Mouse (Mus musculus) left cerebral cortex, adult 6 months (tissue): ENCODE results near the gene BC025920. TPM values are rescaled to one million over a fixed set of nuclear protein-coding genes. Genes with fewer than 3 reads are reported as not detected.

Experiments used
- long read RNA-seq, 2 experiments: library from polyadenylated mRNA; unstranded; transcript quantifications; one replicate each; pipeline ENCODE4 v2.0.0; 2019 to 2020
- polyA plus RNA-seq: library from polyadenylated mRNA; unstranded; fragments of <200 nt; fragmentation: Nextera tagmentation; gene quantifications from 2 replicates; pipeline ENCODE4 v1.2.3, GENCODE M21; 2021

The BC025920 gene
- polyA plus RNA-seq = 0.35 and 0.51 TPM in 2 replicates
- long read RNA-seq, experiment 1, transcript BC025920-201 (1 exons, 2,785 nt) = major isoform, 5 of 12 reads
- long read RNA-seq, experiment 1, partial matches to known transcripts = 0 of 12 reads
- long read RNA-seq, experiment 1, other reads (novel, unspliced or antisense) = 3 of 12 reads
- long read RNA-seq, experiment 2, partial matches to known transcripts = 0 of 3 reads
- long read RNA-seq, experiment 2, other reads (novel, unspliced or antisense) = 1 of 3 reads

DNA sequence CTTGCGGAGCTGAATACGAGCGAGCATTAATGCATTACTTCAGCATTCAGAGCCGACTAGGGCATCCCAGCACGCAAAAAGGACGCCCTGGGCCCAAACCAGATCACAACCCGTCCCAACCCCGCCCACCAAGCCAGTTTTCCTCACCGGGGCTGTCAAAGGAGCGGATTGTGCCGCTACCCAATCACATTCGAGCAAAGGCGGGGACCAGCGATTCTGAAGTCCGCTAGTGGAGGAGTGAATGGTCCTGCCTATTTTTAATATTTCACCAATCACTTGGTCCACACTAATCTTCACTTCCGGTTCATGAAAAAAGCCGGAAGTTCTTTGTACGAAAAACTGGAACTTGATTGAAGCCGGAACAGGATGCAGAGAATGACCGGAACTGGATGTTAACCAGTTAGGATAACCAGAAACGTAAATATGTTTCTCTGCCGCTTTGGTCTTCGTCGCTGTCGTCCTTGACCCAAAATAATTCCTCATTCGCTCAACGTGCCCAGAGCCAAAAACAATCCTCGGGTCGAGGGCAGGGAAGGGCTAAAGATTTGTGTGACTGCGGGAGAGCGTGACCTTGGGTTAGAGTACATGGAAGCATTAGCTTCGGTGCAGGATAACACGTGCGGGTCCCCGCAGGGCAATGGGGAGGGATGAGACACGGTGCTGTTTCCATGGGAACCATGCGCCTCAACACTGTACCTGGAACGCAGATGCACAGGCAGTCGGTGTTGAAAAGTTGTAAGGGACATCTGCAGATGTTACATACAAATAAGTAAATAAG, at the start of gene BC025920:
BC025920 (plus strand) TSS at position 297 of the 778 bp plus-strand sequence.

DNA sequence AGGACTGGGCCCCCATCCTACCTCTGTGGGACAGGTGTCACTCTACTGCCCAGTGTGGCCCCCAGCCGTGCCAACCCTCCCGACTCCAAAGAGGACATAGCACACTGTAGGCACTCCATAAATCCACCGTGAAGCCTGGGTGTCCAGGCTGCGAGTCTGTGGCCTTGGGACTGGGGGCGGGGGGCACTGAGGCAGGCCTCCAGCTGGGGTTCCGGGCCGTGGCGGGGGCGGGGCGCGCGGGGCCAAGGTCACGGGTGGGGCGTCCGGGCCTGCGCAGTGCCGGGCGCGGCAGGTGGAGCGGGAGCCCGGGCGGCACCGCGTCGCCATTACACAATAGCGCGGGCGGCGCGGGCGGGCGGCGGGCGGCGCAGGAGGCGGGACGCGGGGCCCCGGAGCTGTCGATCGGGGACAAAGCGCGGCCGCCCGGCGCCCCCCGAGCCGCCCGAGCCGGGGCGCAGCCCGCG, 46.9 kb upstream of the BC025920 start, which contains the start of gene Aes:
Aes (plus strand) TSS at position 326 of the 464 bp plus-strand sequence.

DNA sequence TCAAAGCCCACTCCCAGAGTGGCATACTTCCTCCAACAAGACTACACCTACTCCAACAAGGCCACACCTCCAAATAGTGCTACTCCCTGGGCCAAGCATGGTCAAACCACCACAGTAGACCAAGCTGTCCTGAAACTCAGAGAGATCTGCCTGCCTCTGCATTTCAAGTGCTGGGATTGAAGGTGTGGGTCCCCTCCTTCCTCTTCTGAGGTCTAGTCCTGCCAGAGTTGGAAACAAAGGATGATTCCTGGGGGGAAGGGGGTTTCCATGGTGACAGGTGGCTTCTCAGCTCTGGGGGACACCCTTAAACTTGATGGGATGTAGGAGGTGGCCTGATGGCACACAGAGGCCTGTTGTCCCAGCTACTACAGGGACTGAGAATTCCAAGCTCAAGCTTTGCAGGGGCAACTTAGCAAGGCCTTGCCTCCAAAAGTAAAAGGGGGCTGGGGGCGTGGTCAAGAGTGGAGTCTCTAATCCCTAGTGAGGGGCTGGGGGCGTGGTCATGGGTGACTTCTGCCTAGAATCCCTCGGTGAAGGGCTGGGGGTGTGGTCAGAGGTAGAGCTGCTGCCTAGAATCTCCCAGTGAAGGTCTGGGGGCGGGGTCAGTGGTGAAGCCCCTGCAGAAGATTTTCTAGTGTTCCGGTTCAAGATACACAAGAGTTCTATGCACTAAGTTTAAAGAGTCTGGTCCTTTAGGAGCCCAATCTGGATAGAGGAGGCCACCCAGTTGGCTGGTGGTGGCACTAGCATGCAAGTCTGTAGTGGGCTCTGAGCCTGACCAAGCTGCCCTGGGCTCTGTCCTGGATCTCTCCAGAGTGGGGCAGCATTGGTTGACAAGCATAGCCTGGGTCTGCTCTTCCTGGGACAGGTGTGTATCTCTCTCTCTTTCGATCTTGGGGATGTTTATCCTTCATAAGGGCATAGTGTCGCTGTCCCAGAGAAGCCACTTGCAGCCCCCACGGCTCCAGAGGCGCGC, 31.7 kb upstream of the BC025920 start, which contains the start of gene Tle2:
Tle2 (plus strand) TSS at position 481 of the 976 bp plus-strand sequence.

DNA sequence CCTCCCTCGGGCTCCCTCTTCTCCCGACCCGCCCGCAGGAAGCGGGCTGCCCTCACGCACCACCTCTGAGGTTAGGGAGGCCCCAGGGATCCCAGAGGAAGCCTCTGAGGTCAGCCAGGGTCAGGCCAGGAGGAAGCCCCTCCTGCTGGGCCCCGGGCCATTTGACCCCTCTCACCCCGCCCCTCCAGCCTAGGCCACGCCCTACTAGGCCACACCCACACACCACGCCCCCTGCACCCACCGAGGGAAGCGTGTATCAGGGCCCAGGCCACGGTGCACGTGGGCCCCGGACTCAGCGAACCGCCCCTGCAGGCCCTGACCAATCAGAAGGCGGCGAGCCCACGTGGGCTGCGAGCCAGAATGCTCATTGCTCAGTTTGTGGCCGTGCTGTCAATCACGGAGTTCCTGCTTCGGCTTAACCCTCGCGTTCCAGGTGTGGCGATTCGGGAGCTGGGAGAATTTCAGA, 5.3 kb upstream of the BC025920 start, which contains the start of gene Tle6:
Tle6 (minus strand) TSS at position 336 of the 466 bp plus-strand sequence.

DNA sequence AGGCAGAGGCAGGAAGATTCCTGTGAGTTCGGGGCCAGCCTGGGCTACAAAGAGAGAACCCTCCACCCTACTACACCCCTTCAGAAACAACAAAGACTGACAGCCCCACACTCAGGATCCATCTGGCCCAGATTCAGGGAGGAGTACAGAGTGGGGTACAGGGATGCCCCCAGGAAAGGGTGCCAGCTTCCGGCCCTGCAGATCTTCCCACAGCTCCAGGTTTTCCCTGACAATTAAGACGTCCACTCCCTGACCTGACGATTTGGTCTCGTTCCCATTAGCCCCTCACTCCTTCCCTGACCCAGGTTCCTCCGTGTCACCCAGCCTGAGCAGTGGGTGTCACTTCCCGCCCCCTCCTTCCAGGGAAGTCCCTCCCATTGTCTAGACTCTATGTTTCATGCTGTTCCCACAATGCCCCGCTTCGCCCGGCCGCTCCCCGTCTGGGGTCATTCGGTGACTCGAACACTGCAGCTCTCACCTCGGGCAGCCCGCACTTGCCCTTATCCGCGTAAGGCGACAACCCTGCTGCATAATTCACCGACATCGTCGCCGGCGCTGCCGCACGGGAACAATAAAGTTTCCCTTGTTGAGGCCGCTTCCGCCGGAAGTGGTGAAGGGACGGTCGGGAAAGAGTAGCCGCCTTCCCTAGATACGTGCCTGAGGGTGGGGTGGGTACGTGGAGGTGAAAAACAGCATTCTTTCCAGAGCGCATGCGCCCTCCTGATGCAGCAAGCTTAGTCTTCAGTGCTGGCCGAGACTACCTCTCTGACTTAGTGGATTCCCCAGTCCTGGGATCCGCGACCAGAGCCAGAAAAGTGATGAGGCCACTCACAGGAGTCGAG, 21.1 kb downstream of the BC025920 start, which contains the start of gene Sirt6:
Sirt6 (minus strand) TSS at position 804 of the 842 bp plus-strand sequence.

DNA sequence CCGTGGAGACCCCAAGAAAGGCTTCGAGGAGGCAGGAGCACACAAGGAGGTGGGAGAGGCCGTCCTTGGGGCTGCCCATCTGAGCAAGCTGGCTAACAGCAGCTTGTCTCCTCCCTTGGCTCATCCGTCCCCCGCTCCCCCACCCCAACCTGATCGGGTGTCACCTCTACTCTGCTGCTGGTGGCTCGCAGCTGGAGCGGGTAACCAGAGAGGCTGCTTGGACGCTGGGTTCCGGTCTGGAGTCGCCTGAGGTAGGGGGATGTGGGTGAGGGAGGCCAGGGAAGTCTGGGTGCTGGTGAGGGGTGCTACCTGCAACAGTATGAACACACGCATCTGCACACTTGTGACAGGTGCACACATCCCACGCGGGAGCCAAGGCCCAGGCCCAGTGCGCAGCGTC, 22.3 kb downstream of the BC025920 start, which contains the start of gene Ankrd24:
Ankrd24 (plus strand) TSS at position 151 of the 400 bp plus-strand sequence.

DNA sequence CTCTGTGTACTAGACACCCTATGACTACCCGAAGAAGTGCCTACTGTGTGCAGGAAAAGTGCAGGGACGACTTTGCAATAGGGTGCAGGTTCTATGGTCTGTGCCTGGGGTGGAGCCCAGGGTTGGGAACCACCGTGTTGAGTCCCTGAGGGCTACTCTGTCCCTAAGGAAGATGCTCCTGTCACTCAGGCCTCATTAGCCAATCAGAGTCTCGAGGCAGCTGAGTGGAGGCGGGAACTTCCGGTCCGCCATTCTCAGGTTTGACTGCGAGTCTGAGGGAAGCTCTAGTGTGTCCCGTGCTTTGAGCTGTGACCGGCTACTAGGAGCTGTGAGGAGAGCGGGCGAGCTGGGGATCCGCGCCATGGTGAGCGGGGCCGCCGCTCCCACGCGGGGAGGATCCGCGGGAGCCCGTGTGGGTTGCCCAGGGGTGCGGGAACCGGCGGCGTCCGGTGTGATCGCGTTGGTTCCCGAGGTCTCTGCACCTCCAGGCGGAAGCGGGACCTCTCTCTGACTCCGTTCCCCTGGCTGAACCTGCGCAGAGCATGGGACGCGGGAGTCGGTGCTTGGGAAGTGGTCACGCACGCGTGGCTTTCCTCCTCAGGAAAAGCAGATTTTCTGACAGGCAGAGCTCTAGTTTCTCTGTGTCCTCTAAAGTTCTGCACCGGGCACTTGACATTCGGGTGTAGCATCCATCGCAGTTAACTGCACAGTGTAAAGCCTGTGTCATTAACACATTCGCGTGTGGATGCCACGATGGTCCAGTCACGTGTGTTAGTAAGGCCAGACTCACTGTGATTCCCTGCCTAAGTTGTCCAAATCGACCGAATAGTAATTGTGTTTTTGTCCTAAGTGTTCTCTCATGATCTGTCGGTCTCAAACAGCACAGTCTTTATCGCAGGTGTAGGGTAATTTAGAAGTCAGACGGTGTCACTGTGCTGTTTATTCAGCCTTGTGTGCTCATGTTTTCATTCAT, 43.0 kb downstream of the BC025920 start, which contains the start of gene Gm10778:
Gm10778 (plus strand) TSS at position 257 of the 973 bp plus-strand sequence.

Other genes with a start within 250 kb of the BC025920 start
- gene Mfsd12, start 248.8 kb upstream of the BC025920 start, polyA plus RNA-seq = 11.3 and 14.9 TPM in 2 replicates
- gene 4930404N11Rik, start 240.5 kb upstream of the BC025920 start, polyA plus RNA-seq = 0.19 and 0.63 TPM in 2 replicates
- 50.1 and 52.0 TPM in 2 replicates for gene Fzr1, start 227.8 kb upstream of the BC025920 start, polyA plus RNA-seq
- gene Dohh, start 221.8 kb upstream of the BC025920 start, polyA plus RNA-seq = 160 and 212 TPM in 2 replicates
- 2.5 and 3.2 TPM in 2 replicates for gene Gm48551, start 221.8 kb upstream of the BC025920 start, polyA plus RNA-seq
- gene Gm48552, start 217.3 kb upstream of the BC025920 start, polyA plus RNA-seq = 0.80 and 2.4 TPM in 2 replicates
- 1.6 and 2.1 TPM in 2 replicates for gene Smim24, start 213.2 kb upstream of the BC025920 start, polyA plus RNA-seq
- 21.8 and 30.9 TPM in 2 replicates for gene Nfic, start 150.6 kb upstream of the BC025920 start, polyA plus RNA-seq
- gene Celf5, start 123.6 kb upstream of the BC025920 start, polyA plus RNA-seq = 38.3 and 133 TPM in 2 replicates
- 34.1 and 44.3 TPM in 2 replicates for gene Ncln, start 109.9 kb upstream of the BC025920 start, polyA plus RNA-seq
- gene S1pr4, start 106.1 kb upstream of the BC025920 start, polyA plus RNA-seq = 0.67 and 0.71 TPM in 2 replicates
- 2.4 and 4.3 TPM in 2 replicates for gene Gna15, start 82.0 kb upstream of the BC025920 start, polyA plus RNA-seq
- 63.0 and 113 TPM in 2 replicates for gene Gna11, start 61.1 kb upstream of the BC025920 start, polyA plus RNA-seq
- gene Aes, start 46.8 kb upstream of the BC025920 start, polyA plus RNA-seq = 171 and 487 TPM in 2 replicates
- gene Tle2, start 31.7 kb upstream of the BC025920 start, polyA plus RNA-seq = 5.1 and 7.2 TPM in 2 replicates
- 10.2 and 12.4 TPM in 2 replicates for gene Tle6, start 5.2 kb upstream of the BC025920 start, polyA plus RNA-seq
- gene Sirt6, start 21.5 kb downstream of the BC025920 start, polyA plus RNA-seq = 19.2 and 25.8 TPM in 2 replicates
- gene Ankrd24, start 22.3 kb downstream of the BC025920 start, polyA plus RNA-seq = 25.8 and 27.9 TPM in 2 replicates
- gene Gm10778, start 42.8 kb downstream of the BC025920 start, polyA plus RNA-seq = 1.6 and 1.7 TPM in 2 replicates
- 4.7 and 5.4 TPM in 2 replicates for gene Zfp433, start 98.6 kb downstream of the BC025920 start, polyA plus RNA-seq
- 4.9 and 5.7 TPM in 2 replicates for gene Gm3055, start 164.9 kb downstream of the BC025920 start, polyA plus RNA-seq
- gene Gm4767, start 205.9 kb downstream of the BC025920 start, polyA plus RNA-seq = 0.90 and 0.92 TPM in 2 replicates